Mouse (Mus musculus): Measurements from ENCODE around the gene Gm17606.

The Gm17606 gene

GRCm38 (mm10) chr14:54660009-54660408, 19.3 kb downstream of the Gm17606 start:
- peak; percentile 49 for DNase-seq (ENCODE audit: low read depth, low spot score)

- DNase-seq (ENCODE audit: low read depth, low spot score): peak; percentile 91
Measured at GRCm38 (mm10) chr14:54664477-54665222, 23.9 kb downstream of the Gm17606 start.

- DNase-seq (ENCODE audit: low read depth, low spot score): peak; percentile 52
Measured at GRCm38 (mm10) chr14:54669381-54669780, 28.6 kb downstream of the Gm17606 start.

GRCm38 (mm10) chr14:54674317-54674716, 33.6 kb downstream of the Gm17606 start:
- no peak for DNase-seq (ENCODE audit: low read depth, low spot score)

GRCm38 (mm10) chr14:54676290-54676689, 35.5 kb downstream of the Gm17606 start:
- peak; percentile 32 for DNase-seq (ENCODE audit: low read depth, low spot score)

- DNase-seq (ENCODE audit: low read depth, low spot score): no peak
Measured at GRCm38 (mm10) chr14:54678657-54679304, 38.0 kb downstream of the Gm17606 start.

GRCm38 (mm10) chr14:54682396-54682795, 41.6 kb downstream of the Gm17606 start:
- no peak for DNase-seq (ENCODE audit: low read depth, low spot score)

- DNase-seq (ENCODE audit: low read depth, low spot score): no peak
Measured at GRCm38 (mm10) chr14:54685471-54685870, 44.7 kb downstream of the Gm17606 start.

- peak; percentile 93 for DNase-seq (ENCODE audit: low read depth, low spot score)
Measured at GRCm38 (mm10) chr14:54686063-54686521, 45.3 kb downstream of the Gm17606 start, which contains the start of gene 1700123O20Rik. 1700123O20Rik (plus strand) TSS chr14:54686216.

- peak; percentile 99 for DNase-seq (ENCODE audit: low read depth, low spot score)
Measured at GRCm38 (mm10) chr14:54686522-54687143, 45.9 kb downstream of the Gm17606 start, which contains the start of gene Acin1. Acin1 (minus strand) TSS chr14:54686931.

- peak; percentile 12 for DNase-seq (ENCODE audit: low read depth, low spot score)
Measured at GRCm38 (mm10) chr14:54687251-54687650, 46.5 kb downstream of the Gm17606 start.

GRCm38 (mm10) chr14:54695042-54695441, 54.3 kb downstream of the Gm17606 start:
- no peak for DNase-seq (ENCODE audit: low read depth, low spot score)

GRCm38 (mm10) chr14:54696752-54697151, 56.0 kb downstream of the Gm17606 start:
- no peak for DNase-seq (ENCODE audit: low read depth, low spot score)
